Mouse (Mus musculus) spleen, adult 2 months (tissue): ENCODE measurements around the gene Tmem203.

Experiments used
- CTCF ChIP-seq: fragments of 200-500 bp; IDR thresholded peaks from 2 replicates; pipeline ENCODE4 v1.5.1; 2011; ENCODE audit warnings: mild to moderate bottlenecking, inconsistent platforms; ENCODE audit not compliant: insufficient read depth, insufficient read length, insufficient replicate concordance; ENCODE audit errors: extremely low read depth
- POLR2A ChIP-seq: fragments of 200-500 bp; IDR thresholded peaks from 2 replicates; pipeline ENCODE4 v1.6.1; 2011; ENCODE audit warnings: low read depth, low read length, inconsistent platforms

DNA sequence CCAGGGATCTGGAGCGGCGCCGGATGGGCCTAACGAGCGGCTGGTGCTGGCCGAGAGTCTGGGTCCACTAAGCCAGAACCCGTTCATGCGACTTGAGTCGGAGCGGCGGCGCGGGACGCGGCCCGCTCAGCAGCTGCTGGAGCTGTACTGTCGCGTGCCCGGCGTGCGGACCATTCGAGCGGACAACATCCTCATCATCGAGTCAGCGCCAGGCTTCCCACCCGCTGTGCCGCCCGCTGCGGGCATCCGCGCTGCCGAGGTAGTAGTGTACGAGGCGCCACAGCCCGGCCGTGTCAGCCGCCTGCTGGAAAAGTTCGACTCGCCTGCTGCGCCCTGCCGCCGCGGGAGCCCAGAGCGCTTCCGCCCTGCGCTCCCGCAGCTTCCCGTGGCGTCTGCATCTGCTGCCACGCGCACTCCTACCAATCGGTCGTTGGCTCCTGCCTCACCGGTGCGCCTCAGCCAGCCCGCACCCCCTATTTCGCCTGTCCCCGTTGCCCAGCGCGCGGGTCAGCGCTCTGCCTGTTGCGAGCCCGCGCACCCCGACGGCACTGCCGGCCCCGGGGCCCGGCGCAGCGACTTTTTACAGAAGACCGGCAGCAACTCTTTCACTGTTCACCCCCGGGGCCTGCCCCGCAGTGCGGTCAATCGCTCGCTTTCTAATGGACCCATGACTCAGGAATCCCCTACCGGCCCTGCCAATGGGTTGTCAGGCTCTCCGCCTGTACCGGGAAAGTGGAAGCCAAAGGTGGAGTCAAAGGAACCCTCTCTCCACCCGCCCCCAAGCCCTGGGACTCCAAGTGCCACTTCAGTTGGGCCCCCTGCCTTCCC lies 7.8 kb downstream of the Tmem203 start:
- TF ChIP-seq CTCF (no peak), POLR2A (no peak)
